Mouse (Mus musculus): ENCODE results near the gene P2ry2.

P2ry2 gene

DNA sequence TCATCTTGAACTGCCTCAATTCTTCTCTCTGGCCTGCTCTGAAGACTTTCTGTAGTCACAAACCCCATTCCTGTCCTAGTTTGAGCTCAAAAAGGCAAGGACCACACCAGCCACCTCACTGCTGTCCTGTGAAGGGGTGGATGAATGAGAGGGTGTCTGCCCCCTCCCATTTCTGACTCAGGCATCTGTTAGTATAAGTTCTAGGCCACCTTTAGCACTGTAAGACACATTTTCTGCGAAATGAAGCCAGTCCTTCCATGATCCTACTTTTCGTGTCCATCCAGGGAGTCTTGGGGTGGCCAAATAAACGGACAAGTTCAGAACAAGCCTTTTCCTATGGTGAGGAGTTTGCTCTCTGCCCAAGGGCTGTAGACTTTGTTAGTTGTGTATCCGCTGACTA, at the start of gene P2ry2:
P2ry2 (minus strand) TSS at position 326 of the 400 bp plus-strand sequence.
- DNase-seq (ENCODE audit: low spot score in 2 of 2), result no peak

- DNase-seq (ENCODE audit: low spot score in 2 of 2), result peak; percentile 58 to 64
These were observed 49.6 kb upstream of the P2ry2 start for GRCm38 (mm10) chr7:101062246-101062645.

DNA sequence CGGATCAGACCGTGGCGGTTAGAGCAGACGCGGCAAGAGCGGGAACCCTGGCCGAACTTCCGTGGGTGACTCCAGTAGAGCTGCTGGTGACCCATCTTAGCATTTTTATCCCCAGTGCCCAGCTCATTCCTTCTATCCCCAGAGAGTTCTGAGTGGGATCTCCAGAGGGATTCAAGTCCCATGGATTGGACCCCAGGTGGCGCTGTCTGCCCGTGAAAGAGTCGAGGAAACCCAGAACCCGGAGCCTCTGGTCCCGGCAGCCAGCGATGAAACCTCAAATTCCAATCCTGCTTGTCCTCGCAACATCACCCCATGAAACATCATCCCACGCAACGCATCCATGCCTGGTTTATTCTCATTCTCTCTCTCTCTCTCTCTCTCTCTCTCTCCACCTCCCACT, 48.7 kb upstream of the P2ry2 start:
- peak; percentile 68 to 87 for DNase-seq (ENCODE audit: low spot score in 2 of 2)

DNA sequence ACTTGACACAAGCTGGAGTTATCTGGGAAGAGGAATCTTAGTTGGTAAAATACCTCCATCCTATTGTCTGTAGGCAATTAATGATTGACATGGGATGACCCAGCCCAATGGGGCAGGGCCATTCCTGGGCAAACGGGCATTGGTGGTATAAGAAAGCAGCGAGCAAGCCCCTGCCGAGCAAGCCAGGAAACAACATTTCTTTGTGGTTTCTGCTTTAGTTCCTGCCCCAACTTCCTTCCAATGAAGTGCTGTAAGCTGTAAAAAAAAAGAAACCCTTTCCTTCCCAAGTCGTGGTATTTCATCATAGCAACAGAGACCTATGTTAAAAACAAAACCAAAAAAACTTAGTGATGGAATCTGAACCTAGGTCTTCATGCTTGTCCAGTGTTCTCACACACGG, 47.8 kb upstream of the P2ry2 start:
- DNase-seq (ENCODE audit: low spot score in 2 of 2), result no peak

- DNase-seq (ENCODE audit: low spot score in 2 of 2), result no peak
These were observed 46.5 kb upstream of the P2ry2 start for GRCm38 (mm10) chr7:101059188-101059587.

- DNase-seq (ENCODE audit: low spot score in 2 of 2), result no peak
These were observed 44.6 kb upstream of the P2ry2 start for GRCm38 (mm10) chr7:101057309-101057708.

DNA sequence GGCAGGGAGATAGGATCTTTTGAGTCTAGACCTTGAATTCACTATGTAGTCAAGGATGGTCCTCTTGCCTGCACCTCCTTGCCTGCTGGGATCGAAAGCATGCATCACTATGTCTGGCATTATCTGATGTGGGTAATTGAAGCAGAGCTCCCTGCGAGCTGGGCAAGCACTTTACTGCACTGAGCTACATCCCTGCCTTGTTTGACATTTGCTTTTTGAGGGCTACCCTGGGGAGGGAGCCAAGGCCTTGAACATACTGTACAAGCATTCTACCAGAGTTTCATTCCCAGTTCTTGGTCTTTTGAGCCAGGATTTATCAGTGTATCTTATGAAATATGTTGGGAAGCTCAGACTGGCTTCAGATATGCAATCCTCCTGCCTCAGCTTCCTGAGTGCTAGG, 40.5 kb upstream of the P2ry2 start:
- DNase-seq (ENCODE audit: low spot score in 2 of 2), result no peak

DNA sequence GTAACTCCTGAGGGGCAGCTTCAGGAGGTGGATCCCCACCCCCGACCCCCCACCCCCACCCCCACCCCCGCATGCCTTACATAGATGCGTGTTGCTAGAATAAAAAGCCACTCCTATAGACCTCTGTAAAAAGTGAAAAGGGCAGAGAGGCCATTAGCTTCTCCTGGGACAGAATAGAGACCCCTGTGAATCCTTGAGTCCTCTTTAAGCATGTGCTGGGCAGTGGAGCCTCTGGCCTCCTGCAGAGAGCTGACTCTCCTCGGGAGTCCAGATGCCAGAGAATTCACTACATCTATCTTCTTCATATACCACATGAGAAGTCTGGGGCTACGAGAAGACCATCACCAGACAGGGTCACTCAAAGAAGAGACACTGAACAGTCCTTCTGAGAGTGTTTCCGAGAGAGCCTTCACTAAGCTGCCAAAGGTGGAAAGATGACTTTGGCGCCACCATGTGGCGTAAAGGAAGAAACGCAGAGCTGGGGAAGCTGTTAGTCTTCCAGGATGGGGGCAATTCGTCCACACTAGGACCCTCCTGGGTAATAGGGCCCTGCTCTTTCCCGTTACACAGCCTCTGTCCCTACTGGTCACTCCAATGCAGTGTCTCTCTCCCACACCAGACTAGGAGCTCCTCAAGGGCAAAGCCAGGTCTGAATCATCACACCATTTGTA, 39.0 kb upstream of the P2ry2 start:
- DNase-seq (ENCODE audit: low spot score in 2 of 2), result peak in 1 of 2 experiments; percentile 59

- no peak for DNase-seq (ENCODE audit: low spot score in 2 of 2)
These were observed 38.3 kb upstream of the P2ry2 start for GRCm38 (mm10) chr7:101050724-101051550.

GRCm38 (mm10) chr7:101049326-101050087, 36.8 kb upstream of the P2ry2 start:
- no peak for DNase-seq (ENCODE audit: low spot score in 2 of 2)

DNA sequence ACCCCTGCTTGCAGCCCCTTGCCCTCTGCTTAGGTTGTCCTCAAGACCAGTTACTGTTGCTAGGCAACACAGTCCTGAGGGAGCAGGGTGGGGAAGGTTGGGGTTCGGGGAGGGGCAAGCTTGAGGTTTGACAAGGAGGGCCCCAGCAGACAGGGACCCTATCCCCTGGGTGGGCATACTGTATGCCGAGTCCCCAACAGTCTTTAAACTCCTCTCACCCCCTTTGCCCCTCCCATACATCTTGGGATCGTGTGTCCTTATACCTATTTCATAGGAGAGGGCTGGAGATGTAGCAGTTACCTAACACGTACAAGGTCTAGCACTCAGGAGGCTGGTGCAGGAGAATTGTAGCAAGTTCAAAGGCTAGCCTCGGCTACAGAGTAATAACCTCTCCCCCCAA, 35.6 kb upstream of the P2ry2 start:
- no peak for DNase-seq (ENCODE audit: low spot score in 2 of 2)

DNA sequence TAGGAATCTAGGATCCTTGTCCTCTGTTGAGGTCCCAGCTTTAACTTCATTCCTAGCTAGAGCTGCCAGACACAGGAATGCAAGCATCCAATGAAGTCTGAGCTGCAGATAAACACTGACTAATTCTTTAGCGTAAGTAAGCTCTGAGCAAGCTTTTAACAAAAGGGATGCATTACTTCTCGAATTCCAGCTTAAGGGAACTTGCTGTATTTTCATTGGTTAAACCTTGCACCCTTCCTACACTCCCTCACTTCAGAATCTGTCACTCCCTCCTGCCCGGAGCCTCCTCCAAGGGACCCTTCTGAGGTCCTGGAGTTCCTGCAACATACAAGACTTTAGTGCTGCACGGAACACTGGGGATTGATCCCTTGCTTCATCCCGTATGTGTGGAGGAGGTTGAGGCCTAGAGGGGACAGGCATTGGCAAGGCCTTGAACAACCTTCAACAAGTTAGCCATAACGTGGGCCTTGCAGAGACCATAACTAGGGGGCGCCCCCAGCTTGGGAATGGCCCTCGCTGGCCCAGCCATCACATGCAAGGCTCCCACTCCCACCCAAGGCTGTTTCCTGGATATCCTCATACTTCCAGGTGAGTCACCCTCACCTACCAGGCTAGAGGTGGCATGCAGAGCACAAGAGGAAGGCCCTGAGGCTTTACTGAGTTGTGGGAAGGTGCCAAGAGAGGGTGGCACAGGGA, 31.3 kb upstream of the P2ry2 start:
- no peak for DNase-seq (ENCODE audit: low spot score in 2 of 2)

DNA sequence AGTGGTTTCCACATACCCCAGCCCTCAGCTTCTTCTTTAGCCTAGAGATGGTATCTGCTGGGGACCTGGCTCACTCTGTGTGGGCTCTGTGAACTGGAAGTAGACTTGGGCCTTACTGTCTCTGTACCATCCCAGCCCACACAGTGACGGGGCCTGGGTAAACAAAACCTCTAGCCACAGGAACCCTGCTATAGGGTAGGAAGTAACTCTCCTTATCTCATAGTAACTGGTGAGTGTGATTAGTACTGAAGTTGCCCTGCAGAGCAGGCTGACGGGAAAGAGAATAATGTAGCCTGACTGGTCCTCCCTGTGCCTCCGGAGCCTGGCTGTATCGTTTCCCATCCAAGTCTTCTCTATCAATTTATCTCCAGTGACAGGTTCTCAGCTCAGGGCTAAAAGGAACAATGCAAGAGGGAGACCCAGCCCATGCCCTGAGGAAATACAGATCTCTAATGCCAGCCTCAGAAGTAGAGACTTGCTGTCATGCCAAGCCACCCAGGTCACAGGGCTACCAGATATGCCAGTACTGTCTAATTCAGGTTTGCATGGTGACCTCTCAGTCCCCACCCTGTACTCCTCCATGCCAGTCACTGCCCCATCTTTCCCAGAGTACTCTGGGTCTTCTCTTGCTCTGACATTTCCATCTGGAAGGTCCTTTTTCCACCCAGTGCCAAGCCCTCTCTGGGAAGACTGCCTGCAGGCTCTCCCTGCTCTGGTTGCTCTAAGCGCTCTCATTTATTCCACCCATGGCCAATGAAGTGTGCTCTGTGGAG, 29.5 kb upstream of the P2ry2 start:
- no peak for DNase-seq (ENCODE audit: low spot score in 2 of 2)

- no peak for DNase-seq (ENCODE audit: low spot score in 2 of 2)
These were observed 28.9 kb upstream of the P2ry2 start for GRCm38 (mm10) chr7:101041544-101041943.

- no peak for DNase-seq (ENCODE audit: low spot score in 2 of 2)
These were observed 20.7 kb upstream of the P2ry2 start for GRCm38 (mm10) chr7:101033371-101033770.

DNA sequence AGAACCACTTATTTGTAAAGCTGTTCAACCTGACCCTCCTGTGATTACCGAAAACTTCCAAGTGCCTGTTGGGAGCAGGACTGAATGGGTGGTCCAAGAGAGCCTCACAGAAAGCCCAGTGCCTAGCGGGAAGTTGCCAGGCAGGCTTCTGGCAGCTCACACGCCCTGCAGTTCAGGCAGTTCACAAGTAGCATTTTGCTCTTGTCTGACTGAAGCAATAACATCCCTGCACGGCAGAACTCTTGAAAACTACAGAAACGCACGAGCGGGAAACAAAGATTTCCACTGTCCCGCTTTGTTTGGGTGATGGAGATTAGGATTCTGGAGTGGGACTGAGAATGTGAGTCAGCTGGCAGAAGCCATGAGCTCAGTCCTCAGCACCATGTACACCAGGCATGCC, 18.6 kb upstream of the P2ry2 start:
- no peak for DNase-seq (ENCODE audit: low spot score in 2 of 2)

GRCm38 (mm10) chr7:101030756-101031155, 18.1 kb upstream of the P2ry2 start:
- DNase-seq (ENCODE audit: low spot score in 2 of 2), result no peak

DNA sequence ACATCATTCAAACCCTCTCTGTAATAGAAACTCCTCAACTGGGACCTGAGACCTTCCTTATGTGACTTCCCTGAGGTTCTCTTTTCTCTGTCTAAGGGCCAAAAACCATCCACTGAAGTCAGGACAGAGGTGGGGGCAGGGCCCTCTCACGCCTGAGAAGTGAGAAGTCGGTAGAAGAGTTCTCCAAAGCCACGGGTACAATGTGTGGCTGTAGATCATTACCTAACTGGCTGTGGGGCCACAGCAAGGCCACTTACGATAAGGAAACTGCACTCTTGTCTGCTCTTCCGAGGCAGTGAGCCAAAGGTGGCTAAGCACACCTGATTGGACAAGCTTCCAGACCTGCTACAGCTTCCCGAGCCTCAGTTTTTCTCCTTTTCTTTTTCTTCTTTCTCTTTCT, 16.8 kb upstream of the P2ry2 start:
- DNase-seq (ENCODE audit: low spot score in 2 of 2), result no peak

- no peak for DNase-seq (ENCODE audit: low spot score in 2 of 2)
These were observed 16.3 kb upstream of the P2ry2 start for GRCm38 (mm10) chr7:101028991-101029390.

DNA sequence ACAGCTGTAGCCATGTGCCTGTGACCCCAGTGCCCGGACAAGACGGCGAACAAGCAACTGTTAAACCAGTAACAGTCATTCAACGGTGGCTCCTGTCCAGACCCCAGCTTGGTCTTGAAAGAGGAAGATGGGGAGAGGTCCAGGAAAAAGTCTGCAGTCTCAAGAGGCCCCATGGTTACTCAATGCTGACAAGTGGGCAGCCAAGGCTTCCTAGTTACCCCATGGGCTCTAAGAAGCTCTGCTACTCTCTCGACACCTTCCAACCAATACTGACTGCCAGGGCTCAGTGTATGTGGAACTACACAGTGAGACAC, 15.7 kb upstream of the P2ry2 start:
- no peak for DNase-seq (ENCODE audit: low spot score in 2 of 2)
